Mouse (Mus musculus) ES-Bruce4 (cell line): ENCODE measurements around the gene Phactr1.

Experiments used
- CTCF ChIP-seq: IDR thresholded peaks from one replicate; pipeline ENCODE4 v1.8.1; 2011; ENCODE audit warnings: low read depth, low read length
- EP300 ChIP-seq: IDR thresholded peaks from 2 replicates; pipeline ENCODE4 v1.6.1; 2011; ENCODE audit warnings: low read depth, low read length; ENCODE audit not compliant: insufficient read depth
- POLR2A ChIP-seq: IDR thresholded peaks from one replicate; pipeline ENCODE4 v1.8.1; 2011; ENCODE audit warnings: low read length; ENCODE audit not compliant: insufficient read depth

DNA sequence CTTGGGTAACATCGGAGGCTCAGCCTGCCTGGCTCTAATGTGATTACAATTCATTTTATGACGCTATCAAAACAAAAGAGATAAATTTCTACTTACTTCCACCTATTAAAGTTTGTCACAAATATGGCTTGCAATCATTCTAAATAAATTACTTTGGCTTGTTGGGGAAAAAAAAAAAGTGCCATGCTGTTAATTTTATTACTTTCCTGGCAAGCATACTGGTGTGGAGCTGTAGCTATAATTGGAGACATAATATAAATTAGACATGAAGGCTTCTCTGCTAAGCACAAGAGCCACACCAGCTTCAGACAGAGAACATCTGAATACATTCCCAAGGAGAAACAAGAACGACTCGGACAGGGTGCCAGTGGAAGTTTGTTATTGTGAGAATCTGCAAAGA lies 315.8 kb downstream of the Phactr1 start:
- TF ChIP-seq POLR2A, result no peak
- TF ChIP-seq CTCF, result no peak
- TF ChIP-seq EP300, result no peak
